Mouse (Mus musculus): ENCODE measurements at regions not wholly inside any gene's neighbourhood (a gene's known extent, or its start where the extent isn't known, plus 50 kb on each side); places are given as distances from the start of the nearest gene placed in this dataset.
A peak's percentile ranks its signal among the peaks of the same experiment; 100 is the strongest.

DNA sequence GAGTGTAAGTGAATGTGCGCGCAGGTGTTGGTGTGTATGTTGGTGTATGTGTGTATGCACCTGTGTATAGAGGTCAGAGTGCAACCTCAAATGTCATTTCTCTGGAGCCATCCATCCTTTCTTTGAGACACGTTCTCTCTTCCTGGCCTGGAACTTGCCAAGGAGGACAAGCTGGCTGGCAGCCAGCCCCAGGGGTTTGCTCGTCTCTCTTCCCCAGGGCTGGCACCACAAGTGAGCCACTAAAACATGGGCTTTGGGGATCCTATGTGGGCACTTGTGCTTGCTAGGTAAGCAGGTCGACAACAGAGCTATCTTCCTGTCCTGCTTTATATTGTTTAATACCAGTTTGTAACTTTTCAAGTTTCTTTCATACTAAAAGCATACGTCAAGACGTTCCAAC lies 189.8 kb upstream of the Cxcr4 start:
- no peak for DNase-seq (ENCODE audit: low spot score in 2 of 2)

DNA sequence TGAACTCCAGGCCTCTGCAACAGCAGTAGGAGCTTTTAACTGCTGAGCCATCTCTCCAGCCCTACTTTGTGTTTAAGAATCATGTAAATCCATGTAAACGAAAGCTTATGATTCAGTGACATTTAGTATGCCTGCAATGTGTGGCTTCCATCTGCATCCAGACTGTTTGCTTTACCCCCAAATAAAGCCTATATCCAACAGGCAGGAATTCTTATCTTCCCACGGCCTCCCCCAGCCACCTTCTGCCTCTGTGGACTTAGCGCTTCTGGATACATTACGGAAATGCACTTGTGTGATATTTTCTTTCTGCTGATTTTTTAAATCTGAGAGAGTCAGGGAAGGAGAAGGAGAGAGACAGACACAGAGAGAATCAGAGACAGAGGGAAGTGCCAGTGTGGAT lies 189.2 kb upstream of the Cxcr4 start:
- no peak for DNase-seq (ENCODE audit: low spot score in 2 of 2)

DNA sequence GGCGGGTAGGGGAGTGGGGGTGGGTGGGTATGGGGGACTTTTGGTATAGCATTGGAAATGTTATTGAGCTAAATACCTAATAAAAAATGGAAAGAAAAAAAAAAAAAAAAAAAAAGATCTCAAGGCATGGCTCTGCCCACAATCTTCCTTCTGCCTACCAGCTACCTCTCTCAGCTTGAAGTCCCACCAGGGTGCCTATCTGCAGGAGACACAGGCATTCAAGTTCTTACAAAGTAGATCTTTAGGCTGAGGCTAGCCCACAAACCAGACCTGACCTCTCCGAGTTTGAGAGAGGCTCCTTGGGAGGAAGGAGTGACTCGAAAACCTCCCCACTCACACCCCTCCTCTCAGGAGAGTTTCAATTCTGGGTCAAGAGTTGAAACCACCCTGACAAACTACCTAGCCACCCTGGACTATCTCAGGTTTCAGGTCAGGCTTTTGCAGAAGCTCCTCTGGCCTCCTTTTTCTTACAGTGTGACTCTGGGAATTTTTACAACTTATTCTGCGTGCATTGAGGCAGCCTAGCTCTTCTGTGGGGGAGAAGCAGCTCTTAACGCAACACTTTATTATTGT lies 187.6 kb upstream of the Cxcr4 start:
- DNase-seq (ENCODE audit: low spot score in 2 of 2), result no peak

GRCm38 (mm10) chr1:128772440-128772839 lies 180.3 kb upstream of the Cxcr4 start:
- no peak for DNase-seq (ENCODE audit: low spot score in 2 of 2)

DNA sequence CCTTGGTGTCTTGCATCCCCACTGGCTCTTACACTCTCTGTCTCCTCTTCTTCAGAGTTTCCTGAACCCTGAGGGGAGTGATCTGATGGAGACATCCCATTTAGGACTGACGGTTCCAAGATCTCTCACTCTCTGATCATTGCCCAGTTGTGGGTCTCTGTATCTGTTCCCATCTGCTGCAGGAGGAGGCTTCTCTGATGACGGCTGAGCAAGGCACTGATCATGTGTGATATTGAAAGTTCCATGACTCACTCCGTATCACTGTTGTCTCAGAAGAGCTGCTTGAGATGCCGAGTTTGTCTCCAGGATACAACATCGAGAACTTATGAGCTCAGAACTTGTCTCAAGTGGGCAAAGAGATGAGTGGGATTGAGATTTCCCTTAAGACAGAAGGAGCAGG lies 178.7 kb upstream of the Cxcr4 start:
- DNase-seq (ENCODE audit: low spot score in 2 of 2), result no peak

GRCm38 (mm10) chr1:128767991-128768390 lies 175.9 kb upstream of the Cxcr4 start:
- no peak for DNase-seq (ENCODE audit: low spot score in 2 of 2)

DNA sequence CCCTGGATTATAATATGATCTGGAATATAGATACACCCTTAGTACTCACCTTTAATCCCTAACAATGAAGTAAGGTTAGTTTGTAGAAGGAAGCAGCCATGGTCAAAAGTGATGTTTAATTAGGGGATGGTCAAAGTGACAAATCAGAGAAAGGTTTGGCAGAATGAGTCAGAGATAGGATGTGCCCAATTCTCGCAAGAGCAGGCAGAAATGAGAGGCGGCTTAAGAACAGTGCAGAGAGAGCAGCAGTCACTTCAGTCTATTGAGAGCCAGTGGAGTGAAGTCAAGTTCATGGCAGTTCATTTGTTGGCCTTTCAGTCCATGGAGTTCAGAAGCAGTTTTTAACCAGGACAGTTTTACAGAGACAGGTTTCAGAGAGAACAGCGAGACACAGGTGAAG lies 175.3 kb upstream of the Cxcr4 start:
- no peak for DNase-seq (ENCODE audit: low spot score in 2 of 2)

DNA sequence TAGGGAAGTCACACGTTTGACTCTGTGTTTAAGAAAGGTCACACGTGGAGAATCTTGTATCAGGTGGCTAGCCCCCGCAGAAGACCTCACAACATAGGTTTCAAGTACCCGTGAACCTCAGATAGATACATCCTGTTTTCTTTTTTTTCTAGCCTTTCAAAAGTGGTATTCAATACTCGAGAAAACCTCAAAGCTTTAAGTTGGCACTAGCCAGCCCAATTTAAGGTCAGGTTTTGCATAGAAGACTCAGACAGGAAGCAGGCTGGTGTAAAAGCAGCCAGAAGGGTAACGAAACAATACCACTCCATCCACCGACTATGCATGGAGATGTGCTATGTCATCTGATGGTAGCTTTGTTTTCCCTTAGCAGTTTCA lies 174.8 kb upstream of the Cxcr4 start:
- DNase-seq (ENCODE audit: low spot score in 2 of 2), result peak in 1 of 2 experiments; percentile 26

GRCm38 (mm10) chr1:128766193-128766893 lies 174.2 kb upstream of the Cxcr4 start:
- no peak for DNase-seq (ENCODE audit: low spot score in 2 of 2)

GRCm38 (mm10) chr1:128765626-128766025 lies 173.5 kb upstream of the Cxcr4 start:
- no peak for DNase-seq (ENCODE audit: low spot score in 2 of 2)

DNA sequence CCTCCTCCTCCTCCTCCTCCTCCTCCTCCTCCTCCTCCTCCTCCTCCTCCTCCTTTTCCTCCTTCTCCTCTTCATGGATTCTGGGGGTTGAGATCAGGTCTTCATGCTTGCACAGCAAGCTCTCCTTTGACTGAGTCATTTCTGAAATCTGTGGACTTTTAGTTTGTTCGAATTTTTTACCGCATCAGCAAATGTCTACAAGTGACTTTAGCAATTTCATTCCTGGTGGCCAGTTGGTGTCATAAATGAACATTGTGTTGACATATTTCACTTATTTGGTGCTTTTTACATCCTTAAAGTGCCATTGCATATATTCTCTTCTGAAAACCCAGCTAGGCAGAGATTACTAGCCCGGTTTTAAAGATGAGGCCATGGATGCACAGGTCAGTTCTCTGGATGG lies 173.0 kb upstream of the Cxcr4 start:
- DNase-seq (ENCODE audit: low spot score in 2 of 2), result no peak

DNA sequence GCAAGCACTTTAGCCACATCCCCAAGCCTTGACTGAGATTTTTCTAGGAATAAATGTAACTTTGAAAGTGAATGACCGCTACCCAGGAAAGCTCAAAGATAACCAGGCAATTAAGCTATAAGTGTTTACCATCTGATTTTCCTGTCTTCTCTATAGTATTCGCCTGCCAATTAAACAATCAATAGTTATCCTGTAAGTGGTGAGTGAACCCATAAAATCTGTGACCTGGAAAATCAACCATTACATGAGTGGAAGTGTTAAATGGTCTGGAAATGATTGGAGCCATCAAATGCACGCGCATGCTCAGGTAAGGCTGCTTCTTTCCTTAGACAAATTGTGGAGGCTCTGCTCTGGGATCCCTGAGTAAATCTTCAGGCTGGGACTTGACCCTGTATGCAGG lies 170.8 kb upstream of the Cxcr4 start:
- no peak for DNase-seq (ENCODE audit: low spot score in 2 of 2)

- DNase-seq (ENCODE audit: low spot score in 2 of 2), result no peak
Observed at GRCm38 (mm10) chr1:128762076-128762475, 170.0 kb upstream of the Cxcr4 start.

- no peak for DNase-seq (ENCODE audit: low spot score in 2 of 2)
Observed at GRCm38 (mm10) chr1:128758802-128759481, 166.8 kb upstream of the Cxcr4 start.

GRCm38 (mm10) chr1:128758294-128758801 lies 166.3 kb upstream of the Cxcr4 start:
- no peak for DNase-seq (ENCODE audit: low spot score in 2 of 2)

DNA sequence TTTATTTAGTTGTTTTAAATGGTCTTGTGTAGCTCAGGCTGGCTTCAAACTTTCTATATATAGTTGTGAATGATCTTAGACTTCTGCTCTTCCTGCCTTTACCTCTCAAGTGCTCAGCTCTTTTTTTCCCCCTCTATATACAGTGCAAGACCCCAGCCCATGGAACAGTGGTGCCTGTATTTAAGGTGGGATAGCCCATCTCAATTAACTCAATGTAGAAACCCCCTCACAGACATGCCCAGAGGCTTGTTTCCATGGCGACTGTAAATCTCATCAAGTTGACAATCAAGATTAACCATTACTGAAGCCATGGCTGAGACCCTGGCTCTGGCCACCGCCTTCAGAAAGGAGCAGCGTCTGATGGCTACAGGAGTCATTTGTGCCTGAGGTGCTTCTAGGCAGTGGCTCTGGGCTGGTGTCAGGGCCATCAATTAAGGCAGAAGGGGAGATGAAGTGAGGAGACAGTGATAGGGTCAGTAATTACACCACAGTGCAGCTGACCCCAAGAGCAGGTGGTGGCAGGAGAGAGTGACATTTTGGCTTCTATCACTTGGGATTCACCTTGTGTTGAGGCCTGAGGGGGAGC lies 161.4 kb upstream of the Cxcr4 start:
- DNase-seq (ENCODE audit: low spot score in 2 of 2), result no peak

DNA sequence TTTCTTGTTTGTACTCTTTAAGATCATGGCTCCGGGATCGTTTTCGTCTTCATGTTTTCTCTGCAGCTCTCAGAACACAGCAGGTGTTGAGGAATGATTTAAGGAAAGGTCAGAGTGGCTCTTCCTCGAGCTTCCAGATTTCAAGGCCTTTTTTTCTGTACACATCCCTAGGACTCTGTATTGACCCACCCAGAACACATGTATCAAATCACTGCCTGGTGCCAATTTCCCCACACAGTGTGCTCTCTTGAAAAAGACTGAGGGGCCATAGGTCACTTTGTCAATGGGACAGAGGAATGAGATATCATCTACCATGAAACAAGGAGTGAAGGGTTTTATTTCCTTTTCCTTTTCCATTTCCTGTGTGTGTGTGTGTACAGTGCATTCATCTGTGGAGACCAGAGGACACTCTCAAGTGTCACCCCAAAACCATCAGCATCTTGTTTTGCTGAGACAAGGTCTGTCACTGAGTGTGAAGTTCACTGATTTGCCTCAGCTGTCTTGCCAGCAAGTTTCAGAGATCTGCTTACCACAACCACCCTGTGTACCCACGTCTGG lies 157.4 kb upstream of the Cxcr4 start:
- DNase-seq (ENCODE audit: low spot score in 2 of 2), result no peak

- DNase-seq (ENCODE audit: low spot score in 2 of 2), result no peak
Observed at GRCm38 (mm10) chr1:128747196-128747790, 155.2 kb upstream of the Cxcr4 start.

GRCm38 (mm10) chr1:128746461-128747009 lies 154.4 kb upstream of the Cxcr4 start:
- DNase-seq (ENCODE audit: low spot score in 2 of 2), result peak in 1 of 2 experiments; percentile 29

DNA sequence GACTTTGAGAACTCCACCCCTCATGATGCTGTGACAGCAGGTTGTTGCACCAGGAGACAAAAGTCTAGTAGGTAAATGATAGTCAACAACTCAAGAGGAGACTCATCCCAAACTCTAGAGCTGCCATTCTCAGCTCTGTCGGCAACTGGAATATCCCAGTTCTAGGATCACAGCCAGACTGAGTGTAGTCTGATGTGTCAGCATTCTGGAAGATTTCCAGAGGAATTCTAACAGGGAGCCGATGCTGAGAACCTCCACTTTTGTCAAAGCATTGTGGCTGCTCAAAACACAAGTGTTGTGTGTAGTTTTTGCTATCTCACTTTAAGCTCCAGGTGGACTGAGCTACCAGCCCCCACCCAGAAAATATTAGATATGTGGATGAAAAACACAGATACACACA lies 148.5 kb upstream of the Cxcr4 start:
- DNase-seq (ENCODE audit: low spot score in 2 of 2), result no peak

DNA sequence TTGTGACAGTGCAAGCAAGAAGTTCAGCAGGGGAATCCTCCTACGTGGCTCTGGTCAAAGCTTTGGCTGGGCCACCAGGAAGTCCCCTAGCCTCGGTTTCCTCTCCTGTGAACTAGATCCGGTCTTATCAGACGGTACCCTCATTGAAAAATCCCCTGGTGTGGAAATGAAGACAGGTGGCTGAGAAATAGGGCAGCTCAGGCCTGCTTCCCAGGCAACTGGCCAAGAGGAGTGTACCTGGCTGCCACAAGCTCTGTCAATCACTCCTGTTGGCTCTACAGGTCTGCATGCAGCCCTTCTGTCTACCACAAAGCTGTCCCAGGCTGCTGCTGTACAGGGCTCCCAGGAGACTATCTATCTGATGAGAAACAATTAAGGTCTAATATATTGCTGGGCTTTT lies 146.1 kb upstream of the Cxcr4 start:
- DNase-seq (ENCODE audit: low spot score in 2 of 2), result no peak

DNA sequence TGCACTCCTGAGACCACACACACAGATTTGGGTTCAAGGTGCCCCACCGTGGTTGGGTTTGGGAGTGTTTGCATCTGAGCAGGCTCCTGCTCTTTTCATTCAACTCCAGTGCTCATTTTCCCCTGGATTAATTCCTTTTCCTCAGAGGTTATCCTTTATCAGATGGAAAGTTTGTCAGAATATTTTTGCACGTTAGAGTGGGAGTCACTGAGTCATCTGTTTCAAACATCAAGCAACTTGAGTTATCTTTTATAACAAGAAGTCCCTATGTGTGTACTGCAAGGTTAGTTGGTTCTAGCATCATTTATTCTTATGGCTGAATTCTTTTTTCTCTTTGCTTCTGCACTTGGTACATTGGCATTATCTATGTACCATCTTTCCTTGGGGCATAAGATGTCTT lies 142.8 kb upstream of the Cxcr4 start:
- DNase-seq (ENCODE audit: low spot score in 2 of 2), result no peak
